Mouse (Mus musculus): ENCODE data around the gene Surf1.
"Not testable (repeated sequence)": the region's sequence is repeated elsewhere in the genome, so short reads cannot be mapped to it uniquely, and the experiment has no call there.

Surf1 gene

GRCm38 (mm10) chr2:26900731-26901130 lies 15.6 kb downstream of the Surf1 start:
- DNase-seq (ENCODE audit: low spot score) = no peak

- no peak for DNase-seq (ENCODE audit: low spot score)
These were observed 20.4 kb downstream of the Surf1 start for GRCm38 (mm10) chr2:26895898-26896297.

- DNase-seq (ENCODE audit: low spot score) = not testable (repeated sequence)
These were observed 30.2 kb downstream of the Surf1 start for GRCm38 (mm10) chr2:26886170-26886569.

- not testable (repeated sequence) for DNase-seq (ENCODE audit: low spot score)
These were observed 30.8 kb downstream of the Surf1 start for GRCm38 (mm10) chr2:26885541-26885940.

- no peak for DNase-seq (ENCODE audit: low spot score)
These were observed 37.8 kb downstream of the Surf1 start for GRCm38 (mm10) chr2:26878571-26878970.

GRCm38 (mm10) chr2:26870666-26871065 lies 45.7 kb downstream of the Surf1 start:
- no peak for DNase-seq (ENCODE audit: low spot score)

GRCm38 (mm10) chr2:26864879-26865278 lies 51.5 kb downstream of the Surf1 start, which contains the start of gene Abo:
Gene Abo (minus strand): TSS chr2:26864979.
- no peak for DNase-seq (ENCODE audit: low spot score)

All from T-cell, adult 2 months (primary cell).